Mouse (Mus musculus): ENCODE measurements at regions not wholly inside any gene's neighbourhood (a gene's known extent, or its start where the extent isn't known, plus 50 kb on each side); places are given as distances from the start of the nearest gene placed in this dataset.

- no peak for TF ChIP-seq POLR2A (IDR thresholded peaks at IDR 0.05; ENCODE audit: extremely low read depth, insufficient read depth, low read length)
- TF ChIP-seq CTCF (IDR thresholded peaks at IDR 0.05; ENCODE audit: extremely low read depth, insufficient read depth, low read length) = no peak
These were observed 115.4 kb upstream of the Sdk1 start for GRCm38 (mm10) chr5:141125870-141126269.

All from cortical plate, adult 2 months (tissue).